Mouse (Mus musculus) CH12.LX (cell line): ENCODE results near the gene Pakap. TPM values are rescaled to one million over a fixed set of nuclear protein-coding genes. Genes with fewer than 3 reads are reported as not detected.

Source experiments
- DNase-seq: peaks from one replicate; pipeline ENCODE4 v3.0.0-alpha.2; 2013; ENCODE audit errors: extremely low read depth
- H3K27ac ChIP-seq: 2 replicates; pipeline ENCODE4 v1.5.1; 2012; ENCODE audit warnings: low read depth, mild to moderate bottlenecking, control low read depth, moderate library complexity; ENCODE audit not compliant: insufficient read depth
- H3K27me3 ChIP-seq: replicated peaks from 2 replicates; pipeline ENCODE3; 2012; ENCODE audit warnings: inconsistent platforms
- H3K36me3 ChIP-seq, 2 experiments: replicated peaks in 1 of 2; 2 replicates each; pipeline versions ENCODE3 to v1.6.1; 2012; ENCODE audit warnings: inconsistent platforms in 1 of 2, low read length in 1 of 2, mild to moderate bottlenecking in 1 of 2, mixed read lengths in 1 of 2, moderate library complexity in 1 of 2; ENCODE audit not compliant: control insufficient read depth in 1 of 2, insufficient read depth in 1 of 2
- H3K4me1 ChIP-seq, 2 experiments: 2 replicates each; pipeline ENCODE4 v1.6.1; 2012; ENCODE audit warnings: inconsistent platforms in 1 of 2, moderate library complexity in 1 of 2; ENCODE audit not compliant: insufficient read depth in 2 of 2, control insufficient read depth in 1 of 2
- H3K4me2 ChIP-seq: 2 replicates; pipeline ENCODE4 v1.6.1; 2012; ENCODE audit warnings: low read depth, mild to moderate bottlenecking, control low read depth; ENCODE audit not compliant: poor library complexity, insufficient read depth, severe bottlenecking
- H3K4me3 ChIP-seq, 3 experiments: fragments of 150-350 bp in 1 of 3; sonication (generic) in 1 of 3; replicated peaks in 1 of 3; 2 replicates each; pipeline versions ENCODE3 to v1.5.1; 2011 to 2012; ENCODE audit warnings: low read depth in 2 of 3, low read length in 2 of 3, mild to moderate bottlenecking in 2 of 3, moderate library complexity in 2 of 3, control low read depth in 1 of 3, improper control_type of control experiment in 1 of 3, inconsistent platforms in 1 of 3, mixed read lengths in 1 of 3; ENCODE audit not compliant: poor library complexity in 1 of 3
- H3K79me2 ChIP-seq: replicated peaks from 2 replicates; pipeline ENCODE4 v1.6.1; 2012; ENCODE audit warnings: mild to moderate bottlenecking, moderate library complexity; ENCODE audit not compliant: control insufficient read depth, poor library complexity, insufficient read depth, severe bottlenecking; ENCODE audit errors: extremely low read depth
- H3K9ac ChIP-seq: 2 replicates; pipeline ENCODE4 v1.6.1; 2012; ENCODE audit warnings: low read depth, mild to moderate bottlenecking, control low read depth, moderate library complexity; ENCODE audit not compliant: insufficient read depth
- H3K9me3 ChIP-seq: replicated peaks from 2 replicates; pipeline ENCODE3; 2012; ENCODE audit warnings: low read length, inconsistent platforms, mixed read lengths
- BHLHE40 ChIP-seq: IDR thresholded peaks from 2 replicates; pipeline ENCODE4 v1.6.1; 2011; ENCODE audit warnings: mild to moderate bottlenecking, low read depth, low read length, improper control_type of control experiment
- CHD2 ChIP-seq: IDR thresholded peaks from 2 replicates; pipeline ENCODE4 v1.6.1; 2011; ENCODE audit warnings: low read length, improper control_type of control experiment
- CTCF ChIP-seq, 2 experiments: IDR thresholded peaks in 1 of 2; conservative IDR thresholded peaks in 1 of 2; 2 replicates each; pipeline ENCODE4 v1.5.1; 2011 to 2012; ENCODE audit warnings: low read depth in 2 of 2, low read length in 2 of 2, improper control_type of control experiment in 1 of 2, inconsistent platforms in 1 of 2, mild to moderate bottlenecking in 1 of 2, moderate library complexity in 1 of 2
- E2F4 ChIP-seq: IDR thresholded peaks from 2 replicates; pipeline ENCODE4 v1.6.1; 2011; ENCODE audit warnings: low read depth, low read length, improper control_type of control experiment; ENCODE audit not compliant: insufficient replicate concordance
- ELF1 ChIP-seq: IDR thresholded peaks from 2 replicates; pipeline ENCODE4 v1.6.1; 2014; ENCODE audit warnings: low read depth, mild to moderate bottlenecking, inconsistent platforms, low read length, improper control_type of control experiment
- EP300 ChIP-seq: IDR thresholded peaks from 2 replicates; pipeline ENCODE4 v1.6.1; 2011; ENCODE audit warnings: low read length, improper control_type of control experiment
- GABPA ChIP-seq: IDR thresholded peaks from 2 replicates; pipeline ENCODE4 v1.6.1; 2012; ENCODE audit warnings: low read depth, low read length, improper control_type of control experiment, inconsistent platforms; ENCODE audit not compliant: insufficient replicate concordance
- HCFC1 ChIP-seq: IDR thresholded peaks from 2 replicates; pipeline ENCODE4 v1.6.1; 2012; ENCODE audit warnings: low read depth, mild to moderate bottlenecking, inconsistent platforms, low read length, improper control_type of control experiment
- IRF4 ChIP-seq: IDR thresholded peaks from 2 replicates; pipeline ENCODE4 v1.6.1; 2014; ENCODE audit warnings: low read depth, mild to moderate bottlenecking, inconsistent platforms, low read length, improper control_type of control experiment
- JUN ChIP-seq: IDR thresholded peaks from 2 replicates; pipeline ENCODE4 v1.6.1; 2011; ENCODE audit warnings: low read depth, mild to moderate bottlenecking, low read length, improper control_type of control experiment, moderate library complexity; ENCODE audit not compliant: insufficient read depth
- JUND ChIP-seq: conservative IDR thresholded peaks from 2 replicates; pipeline ENCODE4 v1.6.1; 2011; ENCODE audit warnings: low read depth, low read length, improper control_type of control experiment
- KAT2A ChIP-seq: IDR thresholded peaks from 2 replicates; pipeline ENCODE4 v1.6.1; 2012; ENCODE audit warnings: low read length, improper control_type of control experiment, inconsistent platforms; ENCODE audit not compliant: insufficient replicate concordance
- MAFK ChIP-seq: IDR thresholded peaks from 2 replicates; pipeline ENCODE4 v1.6.1; 2011; ENCODE audit warnings: low read length, improper control_type of control experiment; ENCODE audit not compliant: insufficient replicate concordance
- MAZ ChIP-seq: IDR thresholded peaks from 2 replicates; pipeline ENCODE4 v1.6.1; 2012; ENCODE audit warnings: low read depth, mild to moderate bottlenecking, inconsistent platforms, low read length, improper control_type of control experiment, moderate library complexity
- MEF2A ChIP-seq: IDR thresholded peaks from 2 replicates; pipeline ENCODE4 v1.6.1; 2014; ENCODE audit warnings: low read depth, mild to moderate bottlenecking, inconsistent platforms, low read length, improper control_type of control experiment, borderline replicate concordance
- MXI1 ChIP-seq: IDR thresholded peaks from 2 replicates; pipeline ENCODE4 v1.6.1; 2011; ENCODE audit warnings: mild to moderate bottlenecking, low read depth, low read length, improper control_type of control experiment
- MYC ChIP-seq: IDR thresholded peaks from 2 replicates; pipeline ENCODE4 v1.6.1; 2011; ENCODE audit warnings: low read depth, mild to moderate bottlenecking, improper control_type of control experiment, low read length
- NELFE ChIP-seq: IDR thresholded peaks from 2 replicates; pipeline ENCODE4 v1.6.1; 2011; ENCODE audit warnings: low read depth, low read length, improper control_type of control experiment
- POLR2A ChIP-seq: IDR thresholded peaks from 2 replicates; pipeline ENCODE4 v1.6.1; 2011; ENCODE audit warnings: low read depth, mild to moderate bottlenecking, improper control_type of control experiment, low read length
- POLR2AphosphoS2 ChIP-seq: IDR thresholded peaks from 2 replicates; pipeline ENCODE4 v1.6.1; 2011; ENCODE audit warnings: low read depth, low read length, improper control_type of control experiment
- RCOR1 ChIP-seq: conservative IDR thresholded peaks from 2 replicates; pipeline ENCODE4 v1.6.1; 2012; ENCODE audit warnings: low read depth, mild to moderate bottlenecking, inconsistent platforms, low read length, improper control_type of control experiment
- SIN3A ChIP-seq: IDR thresholded peaks from 2 replicates; pipeline ENCODE4 v1.6.1; 2012; ENCODE audit warnings: low read length, improper control_type of control experiment, inconsistent platforms
- TBP ChIP-seq: conservative IDR thresholded peaks from 2 replicates; pipeline ENCODE4 v1.6.1; 2011; ENCODE audit warnings: low read depth, low read length, improper control_type of control experiment
- TCF12 ChIP-seq: IDR thresholded peaks from 2 replicates; pipeline ENCODE4 v1.6.1; 2014; ENCODE audit warnings: low read depth, mild to moderate bottlenecking, inconsistent platforms, low read length, improper control_type of control experiment
- UBTF ChIP-seq: IDR thresholded peaks from 2 replicates; pipeline ENCODE4 v1.6.1; 2012; ENCODE audit warnings: low read depth, mild to moderate bottlenecking, inconsistent platforms, low read length, improper control_type of control experiment, moderate library complexity
- USF1 ChIP-seq: IDR thresholded peaks from 2 replicates; pipeline ENCODE4 v1.6.1; 2014; ENCODE audit warnings: low read depth, mild to moderate bottlenecking, inconsistent platforms, low read length, improper control_type of control experiment
- USF2 ChIP-seq: conservative IDR thresholded peaks from 2 replicates; pipeline ENCODE4 v1.6.1; 2011; ENCODE audit warnings: low read depth, low read length, improper control_type of control experiment
- ZC3H11A ChIP-seq: IDR thresholded peaks from 2 replicates; pipeline ENCODE4 v1.6.1; 2012; ENCODE audit warnings: low read depth, mild to moderate bottlenecking, inconsistent platforms, low read length, improper control_type of control experiment
- ZMIZ1 ChIP-seq: IDR thresholded peaks from 2 replicates; pipeline ENCODE4 v1.6.1; 2012; ENCODE audit warnings: low read depth, mild to moderate bottlenecking, inconsistent platforms, low read length, improper control_type of control experiment
- ZNF384 ChIP-seq: IDR thresholded peaks from 2 replicates; pipeline ENCODE4 v1.6.1; 2012; ENCODE audit warnings: low read depth, low read length, improper control_type of control experiment, inconsistent platforms
- dilution Hi-C: fragments of 300-500 bp; cut with MboI; formaldehyde crosslinking; loops from 2 replicates; pipeline ENCODE4 v1.14.3; 2020; ENCODE audit warnings: low sequenced_read_pairs; ENCODE audit not compliant: extremely low pct_unique_long_range_greater_than_20kb, extremely low pct_ligation_motif_present
- in situ Hi-C: fragments of 300-500 bp; cut with MboI; formaldehyde crosslinking; loops from 3 replicates; pipeline ENCODE4 v1.14.3; 2019; ENCODE audit warnings: low sequenced_read_pairs, low pct_ligation_motif_present, low pct_unique_long_range_greater_than_20kb, mixed read lengths
- polyA plus RNA-seq: library from polyadenylated mRNA; unstranded; fragments of >175 nt; gene quantifications from 2 replicates; pipeline ENCODE4 v1.2.1, GENCODE M21; 2012; ENCODE audit warnings: low read depth; ENCODE audit not compliant: insufficient read length
- total RNA-seq, 2 experiments: library from RNA; depleted of rRNA; stranded (reverse); fragments of 300-350 nt in 1 of 2; fragments of >200 nt in 1 of 2; gene quantifications; 2 replicates each; pipeline ENCODE4 v1.2.3; 2012 to 2014

The Pakap gene
- total and polyA plus RNA-seq, 3 experiments, result 0.08 to 0.14 TPM; not detected in 1

GRCm38 (mm10) chr4:57743325-57743929 is 175.4 kb downstream of the Pakap start:
- peaks cover 0 to 6% of the 10 kb centered on the region in 2 experiments; a peak in 2 of 4 replicates for H3K4me1 ChIP-seq
- dilution Hi-C loops, result no loop called here
- no peak overlapping the region for H3K27ac ChIP-seq
- no peaks in the 10 kb centered on the region for H3K27me3 ChIP-seq
- no peak overlapping the region for H3K4me3 ChIP-seq
- no peaks in the 10 kb centered on the region for H3K36me3 ChIP-seq
- peak overlapping the region; percentile 9; the same call in 1 of the 2 replicates for H3K4me2 ChIP-seq
- no peaks in the 10 kb centered on the region for H3K79me2 ChIP-seq
- peaks cover 6% of the 10 kb centered on the region for H3K9me3 ChIP-seq
- no peak for DNase-seq
- in situ Hi-C loops, result no loop called here
- TF ChIP-seq USF2 (no peak), EP300 (no peak), ZMIZ1 (no peak), ZNF384 (no peak), MAZ (no peak), BHLHE40 (no peak), CHD2 (no peak), POLR2A (no peak), GABPA (no peak), NELFE (no peak), MXI1 (no peak), RCOR1 (no peak), POLR2AphosphoS2 (no peak), MAFK (no peak), KAT2A (no peak), ZC3H11A (no peak), CTCF (conservative IDR thresholded peaks at IDR 0.05 in 1 of 2, IDR thresholded peaks at IDR 0.05 in 1 of 2; ENCODE audit: low read depth in 2 of 2, low read length in 2 of 2) (no peak), MEF2A (no peak), USF1 (no peak), E2F4 (no peak)
- H3K9ac ChIP-seq, result no peak overlapping the region

DNA sequence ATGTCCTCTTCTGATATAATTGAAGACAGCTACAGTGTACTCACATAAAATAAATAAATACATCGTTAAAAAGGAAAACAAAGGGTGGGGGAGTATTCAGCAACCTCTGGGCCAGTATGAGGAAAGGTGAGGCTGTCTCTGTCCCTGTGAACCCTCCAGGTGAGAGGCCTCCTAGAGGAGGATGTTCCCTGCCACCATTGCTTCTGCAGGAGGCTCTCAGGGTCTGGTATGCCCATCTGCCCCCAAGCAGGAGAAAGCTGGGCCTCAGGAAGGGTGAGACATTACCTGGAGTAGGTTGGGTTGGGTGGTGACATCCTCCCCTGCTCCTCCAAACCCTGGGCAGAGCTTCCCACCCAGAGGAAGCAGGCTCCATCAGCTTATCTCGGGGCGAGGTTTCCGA is 182.7 kb downstream of the Pakap start:
- Histone ChIP-seq H3K9ac (no peak overlapping the region), H3K79me2 (no peaks in the 10 kb centered on the region), H3K4me3 (no peak overlapping the region), H3K27ac (no peak overlapping the region), H3K9me3 (peaks cover 3% of the 10 kb centered on the region), H3K27me3 (no peaks in the 10 kb centered on the region), H3K4me1 (peaks cover 2 to 13% of the 10 kb centered on the region in 2 experiments; a peak in 2 of 4 replicates), H3K36me3 (no peaks in the 10 kb centered on the region), H3K4me2 (no peak overlapping the region)
- in situ Hi-C loops, result no loop called here
- TF ChIP-seq ZC3H11A (no peak), JUND (no peak), USF2 (no peak), MXI1 (no peak), SIN3A (no peak), JUN (no peak), IRF4 (no peak), ELF1 (no peak), TBP (no peak), MYC (no peak), CTCF (conservative IDR thresholded peaks at IDR 0.05 in 1 of 2, IDR thresholded peaks at IDR 0.05 in 1 of 2; ENCODE audit: low read depth in 2 of 2, low read length in 2 of 2) (no peak), CHD2 (no peak), RCOR1 (no peak), ZMIZ1 (no peak), MAFK (no peak), EP300 (no peak), HCFC1 (no peak), TCF12 (no peak), UBTF (no peak), MEF2A (no peak)
- dilution Hi-C loops, result no loop called here
- no peak for DNase-seq
